Mouse (Mus musculus): ENCODE data around the gene Bmp2k.

GRCm38 (mm10) chr5:97128242-97129226, 131.0 kb downstream of the Bmp2k start:
- TF ChIP-seq CTCF (IDR thresholded peaks at IDR 0.05; ENCODE audit: control insufficient read depth, insufficient read depth, insufficient replicate concordance, low read depth, low read length) (peak; percentile 29; the same call in 1 of the 2 replicates), POLR2A (IDR thresholded peaks at IDR 0.05; ENCODE audit: control insufficient read depth, low read depth, low read length) (no peak)
